Mouse (Mus musculus) central nervous system, embryonic 14 days (tissue): ENCODE data around the gene Ikzf2. TPM values are rescaled to one million over a fixed set of nuclear protein-coding genes. Genes with fewer than 3 reads are reported as not detected.

Source experiments
- polyA plus RNA-seq: library from polyadenylated mRNA; depleted of rRNA; stranded (reverse); fragments of >200 nt; gene quantifications from 2 replicates; pipeline ENCODE4 v1.2.3, GENCODE M21; 2012; rRNA removed

The Ikzf2 gene
- polyA plus RNA-seq, result 2.3 TPM in 2 replicates

GRCm38 (mm10) chr1:69687076-69687991 is at the start of gene Ikzf2:
TSS of gene Ikzf2 (minus strand) at chr1:69687245.

Other genes starting within 250 kb of the Ikzf2 start
- gene Spag16, start 139.7 kb upstream of the Ikzf2 start, polyA plus RNA-seq, result 1.2 and 1.8 TPM in 2 replicates